Mouse (Mus musculus): ENCODE results near the gene Neurl1a.

- TF ChIP-seq ZNF384 (IDR thresholded peaks at IDR 0.05; ENCODE audit: low read depth, low read length) (no peak), ZC3H11A (IDR thresholded peaks at IDR 0.05; ENCODE audit: borderline replicate concordance, low read depth, low read length) (no peak), CHD2 (IDR thresholded peaks at IDR 0.05; ENCODE audit: low read depth, low read length) (no peak)
Observed at GRCm38 (mm10) chr19:47174515-47174914, 4.1 kb upstream of the Neurl1a start.
